ENCODE assay signal across 16 mouse cellular contexts in the genomic region with DNA sequence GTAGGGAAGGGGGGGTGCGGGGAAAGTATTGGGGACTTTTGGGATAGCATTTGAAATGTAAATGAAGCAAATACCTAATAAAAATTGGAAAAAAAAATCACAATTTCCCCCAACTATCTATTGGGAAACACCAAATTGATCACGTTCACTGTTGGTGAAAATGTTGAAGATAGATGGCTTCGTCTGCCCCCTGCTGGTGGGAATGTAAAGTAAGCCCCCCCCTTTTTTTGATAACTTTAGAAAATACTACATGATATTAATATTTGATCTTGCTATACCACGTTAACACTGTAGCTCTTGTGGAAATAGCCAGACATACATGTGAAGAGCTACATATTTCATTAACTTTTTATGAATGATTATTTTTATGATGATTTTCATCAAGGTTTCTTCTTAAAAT. TPM values are rescaled to one million over a fixed set of nuclear protein-coding genes. Genes with fewer than 3 reads are reported as not detected.
DNase-seq lines count a peak whose midpoint lies in the region; ATAC-seq and TF ChIP-seq lines count a peak whose summit lies in the region.
"Had no signal": no experiment of that assay in that cellular context is flagged by ENCODE, and none has a peak within 500 bp of the region (broad histone marks: within the 10 kb centered on the region; RNA-seq: fewer than 3 reads in every experiment).

No protein-coding gene starts in this region.

- 0 out of 2 replicates have a peak, but pooled peaks cover 2% of the 10 kb centered on the region for H3K27me3 ChIP-seq in heart, embryonic 11.5 days (ENCODE audit: control insufficient read depth, insufficient read depth, low read length)
- no peaks in the 10 kb centered on the region for H3K27me3 ChIP-seq in lung, postnatal 0 days (replicated peaks; ENCODE audit: insufficient read depth, low read length)
- no peaks in the 10 kb centered on the region for H3K27me3 ChIP-seq in E14TG2a.4 (ENCODE audit: insufficient read depth, low read length)
- H3K27me3 ChIP-seq: hindbrain, embryonic 12.5 days had no signal

- no peak for ATAC-seq in heart, embryonic 11.5 days (replicated peaks; ENCODE audit: insufficient number of reproducible peaks, low FRiP score, low TSS enrichment)
- ATAC-seq in lung, postnatal 0 days = no peak
- peak; percentile 43; the same call in 1 of the 2 replicates for ATAC-seq in granulocyte monocyte progenitor cell, adult 5-6 weeks (replicated peaks; ENCODE audit: poor library complexity, severe bottlenecking)

- no peaks in the 10 kb centered on the region for H3K9me3 ChIP-seq in heart, embryonic 11.5 days (replicated peaks; ENCODE audit: control insufficient read depth, low read length)
- H3K9me3 ChIP-seq in lung, postnatal 0 days (ENCODE audit: low read length) = no peaks in the 10 kb centered on the region
- H3K9me3 ChIP-seq in E14TG2a.4 (ENCODE audit: low read length) = no peaks in the 10 kb centered on the region
- H3K9me3 ChIP-seq: hindbrain, embryonic 12.5 days had no signal

- no peaks in the 10 kb centered on the region for H3K36me3 ChIP-seq in heart, embryonic 11.5 days (ENCODE audit: control insufficient read depth, insufficient read depth, low read length)
- no peaks in the 10 kb centered on the region for H3K36me3 ChIP-seq in lung, postnatal 0 days (ENCODE audit: insufficient read depth, low read length)
- H3K36me3 ChIP-seq in E14TG2a.4 (ENCODE audit: insufficient read depth, low read length) = no peaks in the 10 kb centered on the region
- H3K36me3 ChIP-seq: heart, embryonic 13.5 days; hindbrain, embryonic 12.5 days had no signal

- TF ChIP-seq CTCF in lung, postnatal 0 days (IDR thresholded peaks at IDR 0.05) = peak; percentile 50
- peak; percentile 51 for TF ChIP-seq CTCF in E14TG2a.4 (conservative IDR thresholded peaks at IDR 0.05; ENCODE audit: low read length)

- no peak overlapping the region for H3K4me2 ChIP-seq in heart, embryonic 11.5 days
- H3K4me2 ChIP-seq in lung, postnatal 0 days (replicated peaks; ENCODE audit: low read depth, low read length) = no peak overlapping the region
- H3K4me2 ChIP-seq: heart, embryonic 13.5 days; hindbrain, embryonic 12.5 days had no signal

- no peak overlapping the region for H3K9ac ChIP-seq in heart, embryonic 11.5 days (ENCODE audit: low read depth, low read length)
- no peak overlapping the region for H3K9ac ChIP-seq in lung, postnatal 0 days (replicated peaks; ENCODE audit: low read depth)
- H3K9ac ChIP-seq: heart, embryonic 13.5 days; hindbrain, embryonic 12.5 days had no signal

- WGBS in heart, embryonic 11.5 days (ENCODE audit: insufficient replicate concordance) = 45% methylated on average over 4 of the region's 4 CpGs
- WGBS in lung, postnatal 0 days = 39% methylated on average over 4 of the region's 4 CpGs

- TF ChIP-seq EP300 in lung, postnatal 0 days (IDR thresholded peaks at IDR 0.05) = no peak

- no peaks in the 10 kb centered on the region for H3K4me1 ChIP-seq in heart, embryonic 11.5 days (ENCODE audit: control insufficient read depth, insufficient read depth, low read length)
- H3K4me1 ChIP-seq in lung, postnatal 0 days (ENCODE audit: insufficient read depth, low read depth, low read length) = no peaks in the 10 kb centered on the region
- no peaks in the 10 kb centered on the region for H3K4me1 ChIP-seq in E14TG2a.4 (replicated peaks; ENCODE audit: low read depth, low read length)
- H3K4me1 ChIP-seq: hindbrain, embryonic 12.5 days had no signal

- H3K4me3 ChIP-seq in heart, embryonic 11.5 days (ENCODE audit: low read depth, low read length) = no peak overlapping the region
- H3K4me3 ChIP-seq in lung, postnatal 0 days (ENCODE audit: low read depth, low read length) = no peak overlapping the region
- H3K4me3 ChIP-seq in E14TG2a.4 (replicated peaks; ENCODE audit: low read length) = no peak overlapping the region
- H3K4me3 ChIP-seq: heart, embryonic 13.5 days; hindbrain, embryonic 12.5 days had no signal

- DNase-seq in heart, adult 8-10 months (ENCODE audit: low spot score) = no peak
- DNase-seq in lung, postnatal 0 days (ENCODE audit: low spot score) = no peak
- no peak for DNase-seq in lung, postnatal 10 days
- DNase-seq in right cerebral cortex, postnatal 36 days (ENCODE audit: low spot score in 2 of 2) = no peak
- no peak for DNase-seq in MN1 (ENCODE audit: low spot score)
- DNase-seq: cerebellum, adult 18-20 months; right cerebral cortex, postnatal 25 days had no signal

- H3K27ac ChIP-seq in heart, embryonic 11.5 days (ENCODE audit: low read depth, low read length) = 0 out of 2 replicates have a peak overlapping the region, but pooled peaks have one; percentile 29
- H3K27ac ChIP-seq in lung, postnatal 0 days (ENCODE audit: low read length) = no peak overlapping the region
- H3K27ac ChIP-seq: hindbrain, embryonic 12.5 days; macrophage had no signal

RNA-seq across cellular contexts. Expression of gene Tmem128, which starts 4.8 kb away (rescaled TPM):
- 50.7 and 51.3 TPM in 2 replicates for polyA plus RNA-seq in heart, embryonic 11.5 days (2014; fragmentation: Nextera tagmentation; extraction: Ambion mirVana)
- 10 to 100 TPM in 3 of 4 experiments, 1 to 10 TPM in 1; 9.5 to 12.0 (median 11.6) TPM for total RNA-seq in heart, adult 8-10 months (2022)
- 94.7 and 113 TPM in 2 replicates for polyA plus RNA-seq in lung, postnatal 0 days (2015; fragmentation: Nextera tagmentation; extraction: Ambion mirVana)
- total RNA-seq in granulocyte monocyte progenitor cell, adult 5-6 weeks (2014; fragmentation: Nextera tagmentation) = 38.4 and 40.5 TPM in 2 replicates
- 31.4 and 36.8 TPM in 2 replicates for total RNA-seq in granulocyte monocyte progenitor cell, adult 5-6 weeks (2017)

RNA-seq across cellular contexts. Expression of gene Otop1, which starts 20.6 kb away (rescaled TPM):
- polyA plus RNA-seq in heart, embryonic 11.5 days (2014; fragmentation: Nextera tagmentation; extraction: Ambion mirVana) = not detected in 2 replicates
- under 1 TPM; 0.12 to 0.28 (median 0.18) TPM for total RNA-seq in heart, adult 8-10 months (2022)
- not detected in 2 replicates for polyA plus RNA-seq in lung, postnatal 0 days (2015; fragmentation: Nextera tagmentation; extraction: Ambion mirVana)
- total RNA-seq in granulocyte monocyte progenitor cell, adult 5-6 weeks (2014; fragmentation: Nextera tagmentation) = not detected in 2 replicates
- not detected in 2 replicates for total RNA-seq in granulocyte monocyte progenitor cell, adult 5-6 weeks (2017)
- total RNA-seq: liver, adult 2 months had no signal
- polyA plus RNA-seq: heart, embryonic 13.5 days; kidney, embryonic 14.5 days; liver, adult 2 months; macrophage; stomach, embryonic 16.5 days had no signal

RNA-seq across cellular contexts. Expression of gene Lyar, which starts 34.9 kb away (rescaled TPM):
- polyA plus RNA-seq in heart, embryonic 11.5 days (2014; fragmentation: Nextera tagmentation; extraction: Ambion mirVana) = 54.4 and 65.1 TPM in 2 replicates
- 10 to 100 TPM; 16.0 to 20.0 (median 18.9) TPM for total RNA-seq in heart, adult 8-10 months (2022)
- polyA plus RNA-seq in lung, postnatal 0 days (2015; fragmentation: Nextera tagmentation; extraction: Ambion mirVana) = 36.4 and 40.4 TPM in 2 replicates
- 92.9 and 121 TPM in 2 replicates for total RNA-seq in granulocyte monocyte progenitor cell, adult 5-6 weeks (2014; fragmentation: Nextera tagmentation)
- 133 and 160 TPM in 2 replicates for total RNA-seq in granulocyte monocyte progenitor cell, adult 5-6 weeks (2017)

RNA-seq across cellular contexts. Expression of gene Zbtb49, which starts 34.9 kb away (rescaled TPM):
- 6.7 and 7.3 TPM in 2 replicates for polyA plus RNA-seq in heart, embryonic 11.5 days (2014; fragmentation: Nextera tagmentation; extraction: Ambion mirVana)
- 1 to 10 TPM; 2.7 to 4.8 (median 3.1) TPM for total RNA-seq in heart, adult 8-10 months (2022)
- 6.7 and 7.4 TPM in 2 replicates for polyA plus RNA-seq in lung, postnatal 0 days (2015; fragmentation: Nextera tagmentation; extraction: Ambion mirVana)
- 4.5 and 6.5 TPM in 2 replicates for total RNA-seq in granulocyte monocyte progenitor cell, adult 5-6 weeks (2014; fragmentation: Nextera tagmentation)
- total RNA-seq in granulocyte monocyte progenitor cell, adult 5-6 weeks (2017) = 3.3 and 7.5 TPM in 2 replicates

Comparison
In these comparisons a context has a peak if more than half of its experiments do, and no peak if none do; other contexts are left out.
1. RNA of gene Lyar, which starts 34.9 kb away (total RNA-seq): 92.9 to 160 TPM in granulocyte monocyte progenitor cell, adult 5-6 weeks; 16.0 to 20.0 TPM in heart, adult 8-10 months; every median in the first group is over 4 times any median in the second.